Mouse (Mus musculus): ENCODE data around the gene Ppp1ca.

The Ppp1ca gene

DNA sequence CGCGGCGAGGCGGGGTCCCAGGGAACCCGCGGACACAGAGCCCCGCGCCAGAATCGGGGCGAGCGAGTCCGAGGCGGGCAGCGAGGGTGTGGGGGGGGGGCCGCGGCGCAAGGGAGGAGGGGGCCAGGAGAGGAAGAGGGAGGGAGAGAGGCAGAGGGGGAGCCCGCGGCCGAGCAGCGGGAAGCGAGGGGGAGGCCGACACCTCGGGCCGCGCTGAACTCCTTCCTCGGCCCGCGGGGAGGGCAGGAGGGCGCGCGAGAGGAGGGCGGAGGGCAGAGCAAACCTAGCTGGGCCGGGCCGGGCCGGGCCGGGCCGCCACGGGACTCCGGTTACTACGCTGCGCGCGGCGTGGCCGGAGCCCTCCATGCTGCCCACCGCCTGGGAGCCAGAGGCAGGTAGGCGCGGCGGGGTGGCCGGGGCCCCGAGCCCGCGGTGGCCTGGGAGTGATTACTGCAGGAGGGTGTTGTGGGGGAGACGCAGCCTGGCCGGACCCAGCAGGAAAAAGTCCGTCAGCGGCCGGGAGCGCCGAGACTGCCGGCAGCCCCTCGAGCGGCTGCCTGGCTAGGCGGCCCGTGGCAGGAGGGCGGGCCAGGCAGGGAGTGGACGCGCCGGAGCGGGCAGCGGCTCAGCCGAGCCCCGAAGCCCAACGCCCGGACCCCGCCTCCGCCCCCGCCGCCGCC is 23.0 kb downstream of the Ppp1ca start:
- no peak for DNase-seq

DNA sequence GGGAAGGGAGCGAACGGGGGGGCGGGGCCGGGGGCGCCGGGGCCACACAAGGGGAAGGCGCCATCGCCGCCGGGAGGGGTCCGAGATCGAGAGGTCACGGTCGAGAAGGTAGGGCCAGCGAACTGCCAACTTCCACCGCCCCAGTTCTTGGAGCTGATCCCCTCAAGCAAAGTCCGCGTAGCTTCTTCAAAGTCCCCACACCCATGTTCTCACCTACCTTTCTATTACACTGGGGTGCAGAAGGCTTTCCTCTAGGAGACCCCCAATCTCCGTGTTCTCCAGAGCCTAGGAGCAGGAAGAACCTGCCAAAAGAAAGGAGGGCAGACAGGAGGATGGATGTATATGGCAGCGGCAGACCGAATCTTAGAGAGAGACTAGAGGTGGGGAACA is 23.6 kb downstream of the Ppp1ca start:
- DNase-seq, result no peak

DNA sequence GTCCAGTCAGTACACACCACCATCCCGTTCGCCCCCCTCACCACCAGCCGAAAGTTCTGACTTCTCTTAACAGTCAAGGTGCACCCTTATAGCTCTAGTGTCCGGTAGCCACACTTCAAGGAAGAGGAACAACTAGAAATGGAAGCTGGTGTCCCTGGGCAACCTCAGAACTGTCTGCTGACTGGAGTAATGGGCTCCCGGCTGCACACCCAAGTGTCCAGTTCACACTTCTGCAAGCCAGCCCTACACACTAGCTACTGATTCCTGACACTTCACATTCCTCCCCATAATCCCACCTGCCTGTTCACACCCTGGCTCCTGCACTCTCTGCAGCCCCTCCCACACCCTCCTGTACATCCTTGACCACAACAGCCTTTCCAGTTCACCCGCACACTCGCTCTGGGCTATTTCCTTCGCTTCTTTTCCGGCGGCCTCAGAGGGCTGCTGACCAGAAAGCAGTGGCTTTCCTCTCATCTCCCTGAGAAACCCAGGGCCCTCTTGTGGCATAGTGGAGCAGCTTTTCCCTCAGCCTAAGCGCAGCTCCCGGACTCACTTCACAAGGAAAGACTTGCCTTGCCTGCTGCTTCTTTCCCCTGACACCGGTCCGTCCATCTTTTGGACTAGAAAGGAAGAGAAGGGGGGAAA is 24.3 kb downstream of the Ppp1ca start:
- DNase-seq, result no peak

DNA sequence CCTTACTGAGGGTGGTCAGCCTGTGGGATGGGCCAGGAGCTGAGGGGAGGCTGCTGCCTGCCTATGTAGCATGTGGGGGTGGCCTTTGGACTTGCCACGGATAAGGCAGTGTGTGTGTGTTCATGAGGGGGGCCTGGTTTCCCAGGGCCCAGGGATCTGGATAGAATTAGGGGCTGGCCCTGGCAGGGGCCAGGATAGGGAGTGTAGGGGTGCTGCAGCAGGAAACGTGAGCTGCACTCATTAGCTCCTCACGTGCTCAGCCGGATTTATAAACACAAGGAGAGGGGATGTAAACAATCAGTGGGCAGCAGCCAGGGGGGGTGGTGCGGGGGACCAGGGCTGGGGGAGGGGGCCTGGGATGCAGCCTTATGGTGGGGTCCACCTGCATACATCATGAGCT is 25.3 kb downstream of the Ppp1ca start:
- DNase-seq, result no peak

DNA sequence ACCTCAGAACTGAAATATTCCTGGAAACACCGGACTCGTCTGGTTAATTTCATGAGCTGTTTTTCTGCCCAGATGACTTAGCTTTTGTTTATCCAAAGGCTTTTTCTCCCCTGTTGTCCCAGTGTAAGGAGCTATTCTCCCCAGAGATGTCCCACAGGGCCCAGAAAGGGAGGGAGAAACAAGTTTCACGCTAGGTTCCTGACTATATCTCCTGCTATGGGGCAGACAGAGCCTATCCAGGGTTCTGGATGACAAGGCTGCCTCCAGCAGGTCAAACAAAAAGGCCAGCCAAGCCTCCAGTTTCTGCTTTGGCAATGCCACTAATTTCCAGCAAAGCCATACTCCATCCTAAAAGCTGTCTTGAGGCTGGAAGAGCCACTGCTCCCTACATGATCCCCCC is 26.0 kb downstream of the Ppp1ca start:
- DNase-seq, result no peak

DNA sequence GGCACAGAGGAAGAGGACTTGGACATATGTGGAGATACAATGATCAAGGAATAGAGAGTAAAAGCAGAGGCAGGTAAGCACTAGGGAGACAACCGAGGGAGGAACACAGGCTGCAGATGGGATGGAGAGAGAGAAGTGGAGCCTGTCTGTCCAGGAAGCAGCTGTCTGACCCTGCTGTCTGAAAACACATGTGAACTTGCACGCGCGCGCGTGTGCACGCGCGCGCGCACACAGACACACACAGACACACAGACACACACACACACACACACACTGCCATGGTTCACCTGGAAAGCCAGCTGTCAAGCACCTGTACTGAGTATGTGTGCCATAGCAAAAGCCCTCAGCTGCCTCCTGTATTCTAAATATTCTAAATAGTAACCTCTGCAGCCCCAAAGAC is 26.4 kb downstream of the Ppp1ca start:
- no peak for DNase-seq

DNA sequence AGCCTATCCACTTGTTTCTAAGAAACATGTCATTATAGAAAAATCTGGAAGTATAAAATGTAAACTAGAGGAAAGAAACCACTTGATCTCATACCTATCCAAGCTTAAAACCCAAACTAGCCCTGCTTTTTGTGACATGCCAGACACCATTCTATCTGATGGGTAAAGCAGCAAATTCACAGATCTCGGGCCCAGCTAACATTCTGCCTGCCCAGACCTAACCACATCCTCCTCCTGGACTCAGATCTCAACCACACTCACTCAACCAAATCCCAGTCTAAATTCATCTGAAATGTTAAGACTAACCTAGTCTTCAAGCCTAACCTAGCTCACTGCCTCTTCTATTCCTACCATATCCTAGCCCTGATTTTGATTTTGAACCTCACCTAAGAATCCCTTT is 26.9 kb downstream of the Ppp1ca start:
- DNase-seq, result no peak

DNA sequence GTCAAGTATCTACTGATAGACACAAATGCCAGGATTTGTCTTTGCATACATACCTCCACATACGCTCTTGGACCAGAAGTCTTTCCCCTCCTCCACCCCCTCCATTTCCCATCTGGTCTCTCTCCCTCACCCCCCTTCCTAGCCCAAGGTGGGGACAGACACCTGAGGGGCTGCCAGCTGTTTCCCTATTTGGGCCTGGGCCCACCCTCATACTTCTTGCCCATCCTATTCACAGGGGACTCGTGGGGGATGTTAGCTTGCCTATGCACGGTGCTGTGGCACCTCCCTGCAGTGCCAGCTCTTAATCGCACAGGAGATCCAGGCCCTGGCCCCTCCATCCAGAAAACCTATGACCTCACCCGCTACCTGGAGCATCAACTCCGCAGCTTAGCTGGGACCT is 28.1 kb downstream of the Ppp1ca start:
- DNase-seq, result no peak

DNA sequence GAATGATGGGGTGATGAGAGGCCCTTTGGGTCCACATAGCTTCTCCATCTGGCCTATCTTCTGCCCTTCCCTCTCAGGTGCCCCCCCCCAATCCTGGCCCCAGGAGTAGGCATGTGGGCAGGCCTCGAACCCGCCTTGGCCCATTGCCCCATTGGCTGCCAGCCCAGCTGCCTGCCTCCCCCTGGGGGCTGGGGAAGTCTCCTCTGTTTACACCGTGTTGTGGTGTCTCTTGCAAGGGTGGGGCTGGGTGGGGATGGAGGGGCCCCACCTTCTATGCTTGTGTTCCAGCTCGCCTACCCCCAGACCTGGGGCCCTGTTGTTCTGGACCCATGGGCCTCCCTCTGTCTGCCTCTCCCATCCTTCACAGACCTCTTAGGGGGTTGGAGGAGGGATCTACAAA is 28.6 kb downstream of the Ppp1ca start:
- DNase-seq, result no peak

DNA sequence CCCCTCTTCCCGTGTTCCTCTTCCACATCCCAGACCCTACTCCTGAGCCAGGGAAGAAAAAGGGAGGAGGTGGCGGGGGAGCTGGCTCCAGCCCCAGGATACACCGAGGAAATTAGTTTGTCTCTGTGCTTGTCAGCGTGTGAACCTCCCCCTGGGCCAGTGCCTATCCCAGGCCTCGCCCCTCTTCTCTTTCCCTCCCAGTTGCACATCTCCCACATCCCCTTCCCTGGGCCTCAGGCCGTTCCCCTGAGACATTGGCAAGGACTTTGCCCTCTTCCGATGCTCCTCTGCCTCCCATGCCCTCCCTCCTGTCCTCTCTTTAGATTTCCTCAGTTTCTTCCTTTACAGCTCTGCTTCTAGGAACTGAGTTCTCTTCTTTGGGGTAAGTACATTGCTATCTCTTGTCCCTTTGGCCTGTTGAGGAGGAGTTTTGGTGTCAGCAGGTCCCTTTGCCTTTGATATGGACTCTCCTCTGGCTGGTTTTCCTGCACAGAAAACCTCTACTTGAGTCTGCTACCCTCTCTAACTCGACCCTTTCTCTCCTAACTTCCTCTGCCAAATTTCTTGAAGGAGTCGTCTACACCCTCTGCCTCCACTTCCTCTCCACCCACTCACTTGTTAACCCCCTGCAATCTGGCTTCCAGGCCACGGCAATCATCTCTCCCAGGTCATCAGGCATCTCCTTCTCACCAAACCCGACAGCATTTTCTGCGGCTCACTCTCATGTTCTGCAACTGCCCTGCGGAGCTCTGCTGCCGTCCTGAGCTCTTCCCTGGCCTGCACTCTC is 29.3 kb downstream of the Ppp1ca start:
- no peak for DNase-seq

DNA sequence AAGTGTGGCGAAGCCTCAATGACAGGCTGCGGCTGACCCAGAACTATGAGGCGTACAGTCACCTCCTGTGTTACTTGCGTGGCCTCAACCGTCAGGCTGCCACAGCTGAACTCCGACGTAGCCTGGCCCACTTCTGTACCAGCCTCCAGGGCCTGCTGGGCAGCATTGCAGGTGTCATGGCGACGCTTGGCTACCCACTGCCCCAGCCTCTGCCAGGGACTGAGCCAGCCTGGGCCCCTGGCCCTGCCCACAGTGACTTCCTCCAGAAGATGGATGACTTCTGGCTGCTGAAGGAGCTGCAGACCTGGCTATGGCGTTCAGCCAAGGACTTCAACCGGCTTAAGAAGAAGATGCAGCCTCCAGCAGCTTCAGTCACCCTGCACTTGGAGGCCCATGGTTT is 30.3 kb downstream of the Ppp1ca start:
- DNase-seq, result no peak

DNA sequence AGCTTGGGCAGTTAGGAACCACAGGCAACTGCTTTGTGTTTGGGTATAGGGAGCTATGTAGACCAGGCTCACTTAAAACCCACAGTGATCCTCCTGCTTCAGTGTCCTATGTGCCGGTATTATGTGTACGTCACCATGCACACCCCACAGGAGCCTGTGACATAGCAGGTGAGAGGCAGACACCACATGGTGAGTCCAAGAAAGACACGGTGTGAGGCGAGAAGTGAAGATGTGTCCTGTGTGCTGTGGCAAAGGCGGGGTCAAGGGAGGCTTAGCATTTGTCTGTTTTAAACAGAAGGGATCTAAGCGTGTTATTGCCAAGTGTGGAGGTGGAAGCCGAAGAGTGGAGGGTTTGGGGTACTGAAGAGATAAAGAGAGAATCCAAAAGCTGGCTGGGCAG is 34.9 kb downstream of the Ppp1ca start:
- DNase-seq, result no peak

DNA sequence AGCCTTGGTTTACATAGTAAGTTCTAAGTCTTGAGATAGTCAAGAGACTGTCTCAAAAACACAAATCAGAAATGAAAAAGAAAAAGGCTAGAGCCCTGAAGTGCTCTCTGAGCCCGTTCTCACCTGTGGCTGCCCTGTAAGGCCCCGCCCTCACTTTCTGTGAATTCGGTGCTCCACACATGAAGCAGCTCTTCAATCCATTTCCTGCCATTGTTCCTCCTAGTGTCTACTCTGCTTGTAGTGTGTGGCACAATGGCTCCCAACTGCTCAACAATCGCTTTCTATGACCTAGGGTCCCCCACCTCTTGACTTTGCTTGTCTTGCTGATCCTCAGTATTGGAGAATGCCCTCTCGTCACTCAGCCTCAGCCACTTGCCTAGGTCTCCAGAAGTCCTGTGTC is 35.6 kb downstream of the Ppp1ca start:
- DNase-seq, result no peak

DNA sequence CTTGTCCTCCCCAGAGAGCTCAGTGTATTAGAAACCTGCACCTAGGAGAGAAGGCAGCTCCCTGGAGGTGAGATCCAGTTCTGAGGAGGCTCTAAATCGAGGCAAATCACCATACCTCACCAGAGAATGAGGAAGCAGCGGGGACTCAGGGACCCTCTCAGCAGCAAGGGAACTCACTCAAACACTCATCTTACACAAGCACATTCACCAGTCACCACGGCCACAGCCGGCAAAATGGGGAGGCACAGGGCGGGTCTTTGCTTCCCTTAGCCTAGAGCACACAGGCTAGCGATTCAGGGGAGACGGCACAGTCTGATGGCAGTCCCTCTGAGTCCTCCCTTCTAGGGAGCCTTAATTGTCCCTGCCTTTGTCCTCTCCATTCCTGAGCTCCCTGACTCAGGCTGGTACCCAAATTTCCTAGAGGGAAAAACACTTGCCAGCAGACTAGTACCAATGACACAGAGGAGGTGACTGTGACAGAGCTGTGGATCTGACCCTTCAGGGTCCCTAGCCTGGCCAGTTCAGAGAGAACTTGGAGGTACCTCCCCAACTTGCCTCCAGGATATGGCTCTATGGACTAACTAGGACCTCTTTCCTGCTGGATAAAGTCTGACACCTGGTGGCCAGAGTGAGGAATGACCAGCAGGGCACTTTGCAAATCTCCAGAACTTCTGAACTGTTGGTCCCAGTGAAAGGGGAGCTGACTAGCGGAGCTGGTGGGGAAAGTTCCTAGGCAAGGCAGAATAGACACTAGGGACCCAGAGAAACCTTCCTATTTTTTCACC is 36.2 kb downstream of the Ppp1ca start:
- peak; percentile 64 for DNase-seq

DNA sequence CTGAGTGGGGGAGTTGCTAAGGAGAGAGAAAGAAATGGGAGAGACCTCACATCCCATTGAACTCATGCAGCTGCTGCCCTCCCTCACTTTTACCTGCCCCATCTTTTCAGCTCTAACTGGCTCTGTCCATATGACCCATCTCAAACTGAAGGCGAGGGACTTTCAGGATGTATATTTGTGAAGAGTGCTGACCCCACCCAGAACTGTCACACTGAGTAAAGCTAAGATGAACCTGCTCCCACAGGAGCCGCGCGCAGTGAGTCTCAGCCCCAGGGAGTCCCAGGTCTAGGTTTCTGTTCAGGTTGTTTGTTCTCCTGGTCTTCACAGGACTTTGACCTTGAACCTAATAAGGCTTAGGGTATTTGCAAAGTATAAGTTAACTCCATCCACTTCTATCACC is 37.0 kb downstream of the Ppp1ca start:
- no peak for DNase-seq

DNA sequence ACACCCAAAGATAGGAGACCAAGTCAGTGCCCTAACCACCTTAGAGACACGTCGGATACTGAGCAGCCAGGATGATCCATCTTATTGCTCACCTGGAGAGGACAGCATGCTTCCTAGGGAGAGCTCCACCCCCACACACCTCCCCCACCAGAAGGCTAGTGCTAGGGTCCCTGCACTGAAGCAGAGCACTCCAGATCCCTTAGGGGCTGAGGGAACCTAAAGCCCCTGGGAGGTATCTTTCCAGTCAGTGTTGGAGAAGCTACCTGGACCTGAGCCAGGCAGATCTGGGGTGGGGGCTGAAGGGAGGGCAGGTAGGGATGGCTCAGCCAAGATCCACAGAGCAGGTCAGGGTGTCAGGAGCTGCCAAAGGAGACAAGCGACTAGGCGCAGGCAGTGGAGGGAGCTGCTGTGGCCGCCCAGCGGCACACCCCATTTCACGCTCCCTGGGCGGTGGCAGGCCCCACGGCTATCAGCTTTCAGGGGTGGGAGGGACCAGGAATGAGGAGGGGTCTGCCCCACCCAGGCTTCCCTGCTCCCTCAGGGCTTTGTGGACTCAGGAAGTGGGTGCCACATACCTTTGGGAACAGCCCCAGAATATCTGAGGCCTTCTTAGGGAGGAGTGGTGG is 37.7 kb downstream of the Ppp1ca start:
- peak; percentile 34 for DNase-seq

DNA sequence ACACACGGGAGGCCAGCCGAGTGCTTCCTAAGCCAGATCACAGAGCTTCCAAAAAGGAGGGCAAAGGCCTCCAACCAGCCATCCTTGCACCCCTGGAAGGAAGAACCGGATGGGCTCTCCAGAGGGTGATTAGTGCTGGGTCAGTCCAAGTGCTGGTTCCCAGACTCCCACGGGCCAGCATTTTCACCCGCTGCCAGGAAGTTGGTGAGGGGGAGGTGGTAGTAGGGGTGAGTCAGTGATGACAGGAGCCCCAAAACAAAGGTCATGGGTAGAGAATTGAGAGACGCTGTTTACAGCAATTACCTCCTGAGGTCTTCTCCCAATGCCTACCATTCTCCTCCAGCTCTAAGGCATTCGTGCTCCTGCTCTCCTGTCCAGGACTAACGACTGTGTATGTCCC is 38.5 kb downstream of the Ppp1ca start:
- DNase-seq, result no peak

DNA sequence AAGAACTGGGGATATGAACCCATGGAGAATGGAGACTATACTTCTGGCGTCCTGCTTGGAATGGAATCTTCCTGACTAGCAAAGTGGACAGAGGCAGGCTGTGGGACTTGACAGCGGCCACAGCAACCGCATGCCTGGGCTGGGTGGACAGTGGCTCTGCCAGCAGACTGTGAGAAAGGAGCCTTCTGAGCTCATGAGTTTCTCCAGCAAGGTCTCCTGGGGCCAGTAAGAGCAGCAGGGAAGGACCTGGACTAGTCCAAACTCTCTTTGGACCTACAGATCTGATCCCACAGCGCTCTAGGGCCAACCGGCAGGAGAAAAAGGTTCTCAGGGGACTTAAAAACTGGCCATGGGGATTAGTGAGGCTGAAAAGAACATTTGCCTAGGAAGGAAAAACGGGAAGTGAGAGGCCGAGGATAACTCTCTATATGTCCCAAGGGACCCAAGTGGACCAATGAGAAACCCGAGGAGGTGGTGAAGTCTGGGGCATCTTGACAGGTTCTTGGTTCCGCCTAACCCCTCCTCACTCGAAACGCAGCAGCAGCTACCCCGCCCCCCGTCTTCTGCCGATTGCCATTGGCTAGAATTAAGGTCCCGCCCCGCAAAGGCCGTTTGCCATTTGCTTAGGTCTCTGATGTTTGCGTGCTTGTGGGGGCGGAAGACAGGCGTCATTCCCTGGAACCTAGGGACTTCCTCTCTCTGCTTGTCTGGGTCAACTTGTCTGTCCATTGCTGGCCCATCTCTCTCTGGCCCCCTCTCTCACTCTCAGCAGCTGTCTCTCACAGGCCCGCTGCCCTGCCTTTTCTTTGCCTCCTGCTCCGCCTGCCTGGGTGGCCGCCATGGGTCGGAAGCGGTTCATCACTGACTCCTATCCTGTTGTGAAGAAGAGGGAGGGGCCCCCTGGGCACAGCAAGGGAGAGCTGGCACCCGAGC is 39.7 kb downstream of the Ppp1ca start, which contains the start of gene Pold4:
Gene Pold4, plus strand, starts transcription at position 647 of the 933 bp plus-strand sequence.
- DNase-seq, result peak; percentile 97

DNA sequence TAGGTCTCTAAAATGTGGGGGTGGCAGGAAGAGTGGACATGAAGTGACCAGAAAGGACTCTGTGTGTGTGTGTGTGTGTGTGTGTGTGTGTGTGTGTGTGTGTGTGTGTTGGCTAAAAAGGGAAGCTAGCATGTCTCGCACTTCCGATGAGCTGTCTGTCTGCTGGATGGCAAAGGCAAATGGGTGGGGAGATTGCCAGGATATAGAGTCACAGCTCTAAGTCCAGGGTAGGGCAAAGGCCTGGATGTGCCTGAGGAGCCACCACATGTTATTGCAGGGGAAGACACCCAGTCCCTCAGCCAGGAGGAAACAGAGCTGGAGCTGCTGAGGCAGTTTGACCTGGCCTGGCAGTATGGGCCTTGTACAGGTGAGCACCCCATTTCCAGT is 40.3 kb downstream of the Ppp1ca start:
- DNase-seq, result no peak

DNA sequence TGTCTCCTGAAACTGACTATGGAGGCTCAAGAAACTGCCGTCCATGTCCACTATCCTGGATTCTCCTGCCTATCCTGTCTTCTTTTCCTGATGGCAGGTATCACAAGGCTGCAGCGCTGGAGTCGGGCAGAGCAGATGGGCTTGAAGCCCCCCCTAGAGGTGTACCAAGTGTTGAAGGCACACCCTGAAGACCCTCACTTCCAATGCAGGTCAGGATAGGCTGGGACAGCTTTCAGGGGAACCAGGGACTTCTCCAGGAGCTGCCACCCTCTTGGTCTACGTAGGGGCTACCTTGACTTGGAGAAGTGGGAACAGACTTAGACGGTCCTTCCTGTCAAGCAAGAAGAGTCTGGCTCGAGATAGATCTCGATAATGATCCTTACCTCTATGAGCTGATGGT is 40.8 kb downstream of the Ppp1ca start:
- no peak for DNase-seq

DNA sequence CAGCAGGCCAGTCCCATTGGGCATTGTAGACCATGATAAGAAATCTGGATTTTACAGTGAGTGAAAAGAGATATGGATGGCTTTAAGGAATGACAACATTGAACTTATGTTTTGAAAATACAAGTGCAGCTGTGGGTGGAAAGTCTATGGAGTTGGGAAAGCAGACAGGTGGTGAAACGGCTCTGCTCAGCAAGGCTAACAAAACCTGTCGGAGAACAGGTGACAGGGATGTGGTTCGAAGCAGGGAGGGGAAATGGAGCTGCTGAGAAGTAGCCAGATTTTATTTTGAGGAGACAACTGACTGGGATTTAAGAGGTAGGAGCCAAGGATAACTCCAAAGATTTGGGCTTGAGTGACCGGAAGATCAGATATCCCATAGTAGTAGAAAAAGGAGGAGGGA is 42.7 kb downstream of the Ppp1ca start:
- no peak for DNase-seq

DNA sequence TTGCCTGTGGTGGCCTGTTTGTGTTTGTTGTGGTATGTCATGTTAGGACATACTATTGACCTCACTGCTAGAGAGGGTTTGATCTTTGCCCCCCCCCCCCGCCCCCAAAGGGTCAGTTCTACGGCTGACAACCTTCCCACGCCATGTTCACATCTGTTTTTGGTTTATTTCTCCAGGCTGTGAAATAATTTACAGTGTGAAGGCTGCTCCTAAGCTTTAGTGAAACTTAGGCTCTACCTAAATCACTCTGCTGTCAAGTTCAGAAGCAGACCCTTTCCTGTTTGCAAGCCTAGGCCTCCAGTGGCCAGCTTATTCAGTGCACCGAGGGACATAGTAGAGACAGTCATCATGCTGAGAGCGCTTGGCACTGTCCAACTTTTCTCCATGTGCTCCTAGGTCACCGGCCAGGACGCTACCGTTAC is 48.4 kb downstream of the Ppp1ca start:
- no peak for DNase-seq

Data from cerebellum, adult 11 months (tissue).